Mouse (Mus musculus) heart, postnatal 0 days (tissue): ENCODE data around the gene Sebox. TPM values are rescaled to one million over a fixed set of nuclear protein-coding genes. Genes with fewer than 3 reads are reported as not detected.

Experiments used
- ATAC-seq: fragments of 200-750 bp; cut with Nextera tagmentation; 2 replicates; pipeline ENCODE4 v1.8.0; 2017; ENCODE audit warnings: low read depth, moderate number of reproducible peaks, moderate library complexity; ENCODE audit not compliant: insufficient read depth
- DNase-seq: peaks from one replicate; pipeline ENCODE4 v3.0.0-alpha.2; 2016; ENCODE audit warnings: low spot score
- H3K27ac ChIP-seq: fragments of 300-500 bp; sonication (generic); 2 replicates; pipeline ENCODE4 v1.5.1; 2014; ENCODE audit warnings: low read depth, mild to moderate bottlenecking
- H3K27me3 ChIP-seq: fragments of 300-500 bp; sonication (generic); 2 replicates; pipeline ENCODE4 v1.6.1; 2014; ENCODE audit warnings: low read length, mixed read lengths; ENCODE audit not compliant: control insufficient read depth, insufficient read depth
- H3K36me3 ChIP-seq: fragments of 300-500 bp; sonication (generic); replicated peaks from 2 replicates; pipeline ENCODE4 v1.6.1; 2014; ENCODE audit warnings: low read length, mixed read lengths; ENCODE audit not compliant: control insufficient read depth, insufficient read depth
- H3K4me1 ChIP-seq: fragments of 300-500 bp; sonication (generic); 2 replicates; pipeline ENCODE4 v1.6.1; 2014; ENCODE audit warnings: antibody characterized with exemption; ENCODE audit not compliant: control insufficient read depth, insufficient read depth
- H3K4me2 ChIP-seq: fragments of 300-500 bp; sonication (generic); 2 replicates; pipeline ENCODE4 v1.6.1; 2014; ENCODE audit warnings: low read depth, mild to moderate bottlenecking, low read length, moderate library complexity
- H3K4me3 ChIP-seq: fragments of 300-500 bp; sonication (generic); 2 replicates; pipeline ENCODE4 v1.5.1; 2014; ENCODE audit warnings: low read depth, low read length
- H3K9ac ChIP-seq: fragments of 300-500 bp; sonication (generic); replicated peaks from 2 replicates; pipeline ENCODE4 v1.6.1; 2014; ENCODE audit warnings: low read depth, low read length, mixed read lengths
- H3K9me3 ChIP-seq: fragments of 300-500 bp; sonication (generic); replicated peaks from 2 replicates; pipeline ENCODE4 v1.6.1; 2016; ENCODE audit warnings: low read length; ENCODE audit not compliant: control insufficient read depth
- CTCF ChIP-seq: IDR thresholded peaks from 2 replicates; pipeline ENCODE4 v1.5.1; 2016; ENCODE audit warnings: antibody characterized with exemption, control low read depth, low read depth
- EP300 ChIP-seq: IDR thresholded peaks from 2 replicates; pipeline ENCODE4 v1.6.1; 2016; ENCODE audit warnings: antibody characterized with exemption, low read depth
- WGBS: fragments of 180-500 bp; shearing (Covaris S2); extraction: QIAGEN DNeasy Blood & Tissue Kit; methylation state at CpG from one replicate; pipeline ENCODE4 v1.1.7; 2014; 5-methylcytosine and 5-hydroxymethylcytosine counted together
- polyA plus RNA-seq: library from polyadenylated mRNA; unstranded; fragments of >200 nt; fragmentation: Nextera tagmentation; extraction: Ambion mirVana; gene quantifications from 2 replicates; pipeline ENCODE4 v1.2.1, GENCODE M21; 2015
- total RNA-seq: library from RNA; depleted of rRNA; stranded (reverse); fragments of >200 nt; gene quantifications from 2 replicates; pipeline ENCODE4 v1.2.3, GENCODE M21; 2014; ENCODE audit warnings: low replicate concordance

Gene Sebox
- total and polyA plus RNA-seq, 2 experiments from 2014 or later, result not detected

DNA sequence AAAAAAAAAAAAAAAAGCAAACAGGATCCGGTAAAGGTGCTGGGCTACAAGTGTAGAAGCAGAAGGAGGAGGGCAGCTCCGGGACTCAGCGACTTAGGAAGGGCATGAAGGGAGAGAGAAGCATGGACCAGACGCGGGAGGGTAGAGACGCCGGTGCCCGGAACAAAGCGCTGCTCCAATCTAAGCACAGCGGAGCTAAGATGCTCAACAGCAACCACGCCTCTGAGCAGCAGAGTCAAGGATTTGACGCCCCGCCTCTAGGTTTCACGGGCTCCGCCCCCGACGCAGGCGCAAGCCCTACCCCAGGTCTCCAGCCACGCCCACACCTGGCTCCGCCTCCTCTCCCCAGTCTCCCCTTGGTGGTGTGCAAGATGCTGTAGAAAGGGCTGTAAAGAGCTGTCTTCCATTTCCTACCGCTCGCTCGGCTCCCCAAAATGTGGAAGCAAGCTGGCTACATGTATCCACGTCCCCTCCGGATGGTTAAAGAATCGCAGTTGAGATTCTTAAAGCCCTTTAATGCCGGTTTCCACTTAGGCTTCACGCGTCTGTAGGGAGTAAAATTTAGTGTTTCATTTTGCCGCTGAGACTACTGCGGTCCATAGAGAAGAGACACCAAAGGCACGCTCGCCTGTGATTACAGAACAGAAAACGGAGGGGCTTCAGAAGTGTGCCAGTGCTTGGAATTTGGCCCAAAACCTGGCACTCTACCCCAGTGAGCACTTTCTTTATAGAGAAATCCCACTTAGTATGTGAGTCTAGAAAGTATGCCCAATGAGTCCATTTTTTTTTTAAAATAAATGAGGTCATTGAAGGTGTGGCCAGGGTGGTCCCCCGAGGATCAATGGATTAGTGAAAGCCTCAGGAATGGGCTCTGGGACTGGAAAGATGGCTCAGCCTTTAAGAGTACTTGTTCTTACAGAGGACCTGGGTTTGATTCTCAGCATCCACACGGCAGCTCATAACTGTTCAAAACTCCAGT is 5.4 kb upstream of the Sebox start, which contains the start of gene Sarm1:
Gene Sarm1 (minus strand): TSS at position 211 of the 979 bp plus-strand sequence.
- H3K27me3 ChIP-seq, result peaks cover 74% of the 10 kb centered on the region
- 5% methylated on average over 36 of the region's 36 CpGs for WGBS
- peak within 1 kb of the TSS; percentile 69 for H3K4me2 ChIP-seq
- TF ChIP-seq EP300 (no peak), CTCF (no peak)
- H3K36me3 ChIP-seq, result no peaks in the 10 kb centered on the region
- ATAC-seq, result peak; percentile 71
- peak within 1 kb of the TSS; percentile 44 for H3K4me3 ChIP-seq
- peak; percentile 31 for DNase-seq
- H3K9ac ChIP-seq, result no peak within 1 kb of the TSS
- H3K4me1 ChIP-seq, result 0 out of 2 replicates have a peak, but pooled peaks cover 4% of the 10 kb centered on the region
- no peak within 1 kb of the TSS for H3K27ac ChIP-seq
- no peaks in the 10 kb centered on the region for H3K9me3 ChIP-seq

GRCm38 (mm10) chr11:78499004-78499403 is 4.2 kb upstream of the Sebox start, which contains the start of gene Vtn:
Gene Vtn (plus strand): TSS chr11:78499091.
- H3K27ac ChIP-seq, result no peak within 1 kb of the TSS
- 0 out of 2 replicates have a peak, but pooled peaks cover 4% of the 10 kb centered on the region for H3K4me1 ChIP-seq
- DNase-seq, result no peak
- H3K36me3 ChIP-seq, result no peaks in the 10 kb centered on the region
- peak within 1 kb of the TSS; percentile 44 for H3K4me3 ChIP-seq
- TF ChIP-seq EP300 (no peak), CTCF (no peak)
- WGBS, result 50% methylated on average over 7 of the region's 7 CpGs
- H3K9ac ChIP-seq, result no peak within 1 kb of the TSS
- H3K9me3 ChIP-seq, result no peaks in the 10 kb centered on the region
- peak within 1 kb of the TSS; percentile 69 for H3K4me2 ChIP-seq
- peaks cover 71% of the 10 kb centered on the region for H3K27me3 ChIP-seq
- ATAC-seq, result no peak

GRCm38 (mm10) chr11:78499543-78499942 is 3.7 kb upstream of the Sebox start:
- no peak overlapping the region for H3K4me3 ChIP-seq
- no peak overlapping the region for H3K27ac ChIP-seq
- 43% methylated on average over 16 of the region's 16 CpGs for WGBS
- H3K4me1 ChIP-seq, result 0 out of 2 replicates have a peak, but pooled peaks cover 4% of the 10 kb centered on the region
- no peaks in the 10 kb centered on the region for H3K9me3 ChIP-seq
- TF ChIP-seq EP300, result no peak
- TF ChIP-seq CTCF, result no peak
- no peak for ATAC-seq
- no peaks in the 10 kb centered on the region for H3K36me3 ChIP-seq
- DNase-seq, result no peak
- no peak overlapping the region for H3K9ac ChIP-seq
- peaks cover 68% of the 10 kb centered on the region for H3K27me3 ChIP-seq
- no peak overlapping the region for H3K4me2 ChIP-seq

DNA sequence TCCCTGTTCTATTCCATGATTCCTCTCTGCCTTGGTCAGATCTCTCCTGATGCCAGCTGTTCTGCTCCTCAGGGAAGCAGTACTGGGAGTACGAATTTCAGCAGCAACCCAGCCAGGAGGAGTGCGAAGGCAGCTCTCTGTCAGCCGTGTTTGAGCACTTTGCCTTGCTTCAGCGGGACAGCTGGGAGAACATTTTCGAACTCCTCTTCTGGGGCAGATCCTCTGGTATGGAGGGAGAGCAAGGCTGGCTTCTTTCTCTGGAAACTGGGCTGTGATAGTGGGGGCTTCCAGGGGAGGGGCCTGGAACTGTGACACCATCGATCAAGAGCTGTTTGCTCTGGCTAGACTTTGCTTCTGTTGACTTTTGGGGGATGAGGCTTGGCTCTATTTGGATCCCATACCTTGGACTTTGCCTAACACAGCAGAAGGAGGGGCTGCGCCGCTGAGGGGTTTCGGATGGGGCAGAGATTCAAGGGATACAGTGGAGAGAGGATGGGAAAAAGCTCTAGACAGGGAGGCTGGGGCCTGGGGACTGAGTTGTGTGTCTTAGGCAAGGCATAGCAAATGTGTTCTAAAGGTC is 2.5 kb upstream of the Sebox start:
- DNase-seq (no peak), ATAC-seq (no peak)
- Histone ChIP-seq H3K27ac (no peak overlapping the region), H3K4me2 (no peak overlapping the region), H3K4me1 (0 out of 2 replicates have a peak, but pooled peaks cover 4% of the 10 kb centered on the region), H3K9ac (no peak overlapping the region), H3K4me3 (no peak overlapping the region), H3K36me3 (no peaks in the 10 kb centered on the region), H3K9me3 (no peaks in the 10 kb centered on the region), H3K27me3 (peaks cover 57% of the 10 kb centered on the region)
- TF ChIP-seq CTCF (no peak), EP300 (no peak)
- 61% methylated on average over 9 of the region's 9 CpGs for WGBS

- Histone ChIP-seq H3K9me3 (no peaks in the 10 kb centered on the region), H3K4me3 (no peak overlapping the region), H3K4me2 (no peak overlapping the region), H3K27ac (no peak overlapping the region), H3K27me3 (peaks cover 49% of the 10 kb centered on the region), H3K4me1 (0 out of 2 replicates have a peak, but pooled peaks cover 4% of the 10 kb centered on the region), H3K9ac (no peak overlapping the region), H3K36me3 (peaks cover under 1% of the 10 kb centered on the region)
- WGBS, result 74% methylated on average over 20 of the region's 20 CpGs
- TF ChIP-seq EP300, result no peak
- TF ChIP-seq CTCF, result no peak
- DNase-seq, result no peak
- ATAC-seq, result no peak
Measured at GRCm38 (mm10) chr11:78501529-78501928, 1.7 kb upstream of the Sebox start.
